Mouse (Mus musculus): ENCODE results near the gene Sbk2.

DNA sequence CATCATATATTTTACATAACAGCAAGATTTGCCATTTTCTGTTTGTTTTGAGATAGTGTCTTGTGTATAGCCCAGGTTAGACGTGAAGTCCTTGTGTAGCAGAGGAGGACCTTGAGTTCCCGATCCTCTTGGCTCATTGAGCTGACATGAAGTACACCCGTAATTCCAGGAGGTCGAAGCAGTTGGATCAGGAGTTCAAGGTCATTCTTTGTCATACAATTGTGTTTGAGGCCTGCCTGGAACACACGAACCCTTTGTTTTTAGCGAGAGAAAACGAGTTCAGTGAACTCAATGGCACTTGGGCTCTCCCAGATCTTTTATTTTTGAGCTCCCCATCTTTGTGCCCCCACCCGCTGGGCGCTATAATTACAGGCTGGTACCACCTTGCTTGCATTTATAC is 61.8 kb downstream of the Sbk2 start:
- no peak for TF ChIP-seq CTCF (conservative IDR thresholded peaks at IDR 0.05 in 1 of 2, IDR thresholded peaks at IDR 0.05 in 1 of 2; ENCODE audit: low read depth in 2 of 2, low read length in 2 of 2)
- TF ChIP-seq CHD1 (IDR thresholded peaks at IDR 0.05; ENCODE audit: low read depth, low read length) = no peak
- TF ChIP-seq SIN3A (IDR thresholded peaks at IDR 0.05; ENCODE audit: low read length) = no peak
- TF ChIP-seq ZC3H11A (IDR thresholded peaks at IDR 0.05; ENCODE audit: low read depth, low read length) = no peak
- no peak for TF ChIP-seq ELF1 (IDR thresholded peaks at IDR 0.05; ENCODE audit: low read depth, low read length)
- TF ChIP-seq POLR2A (IDR thresholded peaks at IDR 0.05; ENCODE audit: low read depth, low read length) = no peak
- TF ChIP-seq E2F4 (IDR thresholded peaks at IDR 0.05; ENCODE audit: insufficient replicate concordance, low read depth, low read length) = no peak
